Mouse (Mus musculus) lung, adult 2 months (tissue): Measurements from ENCODE around the gene Ttc41.

ENCODE experiments used
- CTCF ChIP-seq: fragments of 200-500 bp; IDR thresholded peaks from 2 replicates; pipeline ENCODE4 v1.5.1; 2011; ENCODE audit warnings: mild to moderate bottlenecking, low read length, control low read depth; ENCODE audit not compliant: insufficient read depth
- POLR2A ChIP-seq: fragments of 200-500 bp; IDR thresholded peaks from 2 replicates; pipeline ENCODE4 v1.6.1; 2011; ENCODE audit warnings: low read depth, mild to moderate bottlenecking, control low read depth, low read length, borderline replicate concordance; ENCODE audit errors: extremely low read depth

DNA sequence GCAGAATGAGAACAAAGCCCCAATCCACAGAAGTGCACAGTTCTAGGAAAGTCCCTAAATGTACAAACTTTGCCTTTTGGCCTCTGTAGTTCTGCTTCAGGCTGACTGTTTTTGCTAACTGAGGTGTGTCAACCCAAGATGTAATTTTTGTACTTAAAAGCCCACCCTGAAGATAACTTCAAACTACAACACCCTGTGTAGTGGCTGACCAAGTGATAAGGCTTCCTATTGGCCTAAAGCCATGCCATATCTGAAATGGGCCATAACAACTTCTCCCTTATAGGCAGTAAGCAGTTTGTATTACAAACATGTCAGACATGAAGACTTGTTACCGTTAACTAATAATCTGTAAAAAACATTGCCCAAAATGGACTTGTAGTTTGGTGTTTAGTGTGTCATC lies 52.1 kb downstream of the Ttc41 start:
- TF ChIP-seq CTCF = no peak
- no peak for TF ChIP-seq POLR2A
